Mouse (Mus musculus): Measurements from ENCODE around the gene Gucy1a1. TPM values are rescaled to one million over a fixed set of nuclear protein-coding genes. Genes with fewer than 3 reads are reported as not detected.

Gucy1a1 gene
- polyA plus RNA-seq, 1 experiment from 2014 or later: 25.4 TPM

DNA sequence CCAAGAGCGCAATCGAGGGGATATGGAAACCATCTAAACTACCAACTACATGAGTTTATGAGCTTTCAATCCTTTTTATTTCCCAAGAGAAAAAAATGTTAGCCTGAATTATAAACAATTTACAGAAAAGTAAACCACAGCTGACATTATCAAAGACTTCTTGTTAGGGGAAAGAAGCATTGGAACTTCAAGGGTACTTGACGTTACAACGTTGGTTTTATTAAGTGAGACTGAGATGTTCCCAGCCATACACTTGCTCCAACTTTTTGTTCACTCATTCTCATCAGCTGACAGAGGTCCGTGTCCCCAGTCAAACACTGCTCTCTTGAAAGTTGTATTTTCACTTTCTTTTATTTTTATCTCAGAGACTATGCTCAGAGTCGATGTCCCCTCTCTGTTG, 101.9 kb downstream of the Gucy1a1 start:
- WGBS: 89% methylated on average over 6 of the region's 6 CpGs
- Histone ChIP-seq H3K4me2 (ENCODE audit: low read length) (no peak overlapping the region), H3K4me1 (ENCODE audit: control insufficient read depth, insufficient read depth, low read length) (0 out of 2 replicates have a peak, but pooled peaks cover 1% of the 10 kb centered on the region), H3K27ac (ENCODE audit: low read length) (no peak overlapping the region), H3K9me3 (replicated peaks; ENCODE audit: control insufficient read depth, low read length, poor library complexity, severe bottlenecking) (no peaks in the 10 kb centered on the region), H3K4me3 (ENCODE audit: low read depth, low read length) (no peak overlapping the region), H3K27me3 (ENCODE audit: control insufficient read depth, insufficient read depth, low read depth, low read length) (no peaks in the 10 kb centered on the region), H3K9ac (ENCODE audit: low read depth, low read length) (no peak overlapping the region), H3K36me3 (ENCODE audit: control insufficient read depth, insufficient read depth, low read length) (peaks cover 11% of the 10 kb centered on the region)
- no peak for ATAC-seq

Small RNAs within 50 kb of the gene (microRNA-seq; reads per million reads assigned to microRNA genes)
- gene Mir7010: not detected

Other genes starting within 250 kb of the Gucy1a1 start
- gene Ctso, start 213.2 kb downstream of the Gucy1a1 start, polyA plus RNA-seq (2015; fragmentation: Nextera tagmentation; extraction: Ambion mirVana): 7.4 and 7.6 TPM in 2 replicates
- not detected in 2 replicates for gene Tdo2, start 169.6 kb downstream of the Gucy1a1 start, polyA plus RNA-seq (2015; fragmentation: Nextera tagmentation; extraction: Ambion mirVana)
- not detected in 2 replicates for gene Asic5, start 163.5 kb downstream of the Gucy1a1 start, polyA plus RNA-seq (2015; fragmentation: Nextera tagmentation; extraction: Ambion mirVana)
- 58.6 and 65.9 TPM in 2 replicates for gene Gucy1b1, start 71.1 kb downstream of the Gucy1a1 start, polyA plus RNA-seq (2015; fragmentation: Nextera tagmentation; extraction: Ambion mirVana)
- gene Map9, start 212.3 kb upstream of the Gucy1a1 start, polyA plus RNA-seq (2015; fragmentation: Nextera tagmentation; extraction: Ambion mirVana): 146 and 148 TPM in 2 replicates

Measured in midbrain, embryonic 16.5 days (tissue).